Mouse (Mus musculus) gastrocnemius, postnatal 10 days (tissue): Measurements from ENCODE around the gene Ophn1. TPM values are rescaled to one million over a fixed set of nuclear protein-coding genes. Genes with fewer than 3 reads are reported as not detected.

ENCODE experiments used
- microRNA-seq, 2 experiments: library from miRNA; unstranded; fragments of <30 nt; microRNA quantifications; one replicate each; pipeline ENCODE4 v1.2.0; 2021
- total RNA-seq, 2 experiments: library from RNA; stranded (reverse); gene quantifications; 2 replicates each; pipeline ENCODE4 v1.2.3; 2021

Gene Ophn1
- total RNA-seq, 2 experiments from 2014 or later, result 7.1 to 8.7 TPM

Small RNA genes lying within 50 kb of the gene (microRNA-seq; reads per million reads assigned to microRNA genes)
- gene Gm27554, result 0 reads per million in 2 experiments

Other genes with a start within 250 kb of the Ophn1 start
- gene Yipf6, start 45.3 kb upstream of the Ophn1 start, total RNA-seq, result 10 to 100 TPM; 15.0 to 18.4 TPM
- gene Stard8, start 112.2 kb upstream of the Ophn1 start, total RNA-seq, result 10 to 100 TPM; 38.0 to 42.7 TPM
- gene Efnb1, start 245.1 kb upstream of the Ophn1 start, total RNA-seq, result 10 to 100 TPM; 11.3 to 17.0 TPM